Mouse (Mus musculus): ENCODE measurements around the gene Vps13a. TPM values are rescaled to one million over a fixed set of nuclear protein-coding genes. Genes with fewer than 3 reads are reported as not detected.

Gene Vps13a
- polyA plus RNA-seq, 1 experiment from 2014 or later: 8.7 TPM

DNA sequence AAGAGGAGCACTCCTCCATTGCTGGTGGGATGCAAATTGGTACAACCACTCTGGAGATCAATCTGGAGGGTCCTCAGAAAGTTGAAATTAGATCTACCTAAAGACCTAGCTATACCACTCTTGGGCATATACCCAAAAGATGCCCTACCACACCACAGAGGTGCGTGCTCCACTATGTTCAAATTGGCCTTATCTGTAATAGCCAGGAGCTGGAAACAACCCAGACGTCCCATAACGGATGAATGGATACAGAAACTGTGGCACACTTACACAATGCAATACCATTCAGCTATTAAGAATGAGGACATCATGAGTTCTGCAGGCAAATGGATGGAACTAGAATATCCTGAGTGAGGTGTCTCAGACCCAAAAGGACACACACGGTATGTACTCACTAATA is 43.9 kb downstream of the Vps13a start:
- H3K4me1 ChIP-seq (ENCODE audit: control insufficient read depth, insufficient read depth, low read length): no peaks in the 10 kb centered on the region
- no peak overlapping the region for H3K4me2 ChIP-seq (ENCODE audit: low read length)
- no peaks in the 10 kb centered on the region for H3K27me3 ChIP-seq (ENCODE audit: control insufficient read depth, insufficient read depth, low read depth, low read length)
- H3K9me3 ChIP-seq (replicated peaks; ENCODE audit: control insufficient read depth, low read length, poor library complexity, severe bottlenecking): no peaks in the 10 kb centered on the region
- no peak overlapping the region for H3K27ac ChIP-seq (ENCODE audit: low read length)
- H3K9ac ChIP-seq (ENCODE audit: low read depth, low read length): no peak overlapping the region
- no peak overlapping the region for H3K4me3 ChIP-seq (ENCODE audit: low read depth, low read length)
- WGBS: 94% methylated on average over 4 of the region's 4 CpGs
- no peak for ATAC-seq
- peaks cover 2% of the 10 kb centered on the region; the same call in 1 of the 2 replicates for H3K36me3 ChIP-seq (ENCODE audit: control insufficient read depth, insufficient read depth, low read length)

DNA sequence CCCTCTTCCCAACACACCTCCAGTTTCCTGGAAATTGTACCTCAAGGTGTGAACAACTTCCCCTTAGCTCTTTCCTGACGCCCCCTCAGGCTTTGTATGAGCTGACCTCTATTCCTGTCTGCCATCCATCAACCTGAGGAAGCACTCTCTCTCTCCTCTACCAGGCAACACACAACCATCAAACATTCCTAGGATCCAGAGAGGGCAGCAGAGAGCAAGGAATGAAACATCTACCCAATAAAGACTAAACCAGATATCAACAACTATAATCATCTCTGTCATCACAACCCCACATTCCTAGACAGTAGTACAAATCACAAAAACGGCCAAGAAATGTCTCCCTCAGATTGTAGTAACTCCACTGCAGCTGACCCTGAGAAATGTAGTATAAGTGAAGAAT is 52.0 kb downstream of the Vps13a start:
- H3K27me3 ChIP-seq (ENCODE audit: control insufficient read depth, insufficient read depth, low read depth, low read length): no peaks in the 10 kb centered on the region
- H3K27ac ChIP-seq (ENCODE audit: low read length): no peak overlapping the region
- no peaks in the 10 kb centered on the region for H3K4me1 ChIP-seq (ENCODE audit: control insufficient read depth, insufficient read depth, low read length)
- H3K4me3 ChIP-seq (ENCODE audit: low read depth, low read length): no peak overlapping the region
- no peak overlapping the region for H3K4me2 ChIP-seq (ENCODE audit: low read length)
- no peak overlapping the region for H3K9ac ChIP-seq (ENCODE audit: low read depth, low read length)
- H3K36me3 ChIP-seq (ENCODE audit: control insufficient read depth, insufficient read depth, low read length): peaks cover 3% of the 10 kb centered on the region; the same call in 1 of the 2 replicates
- no peak for ATAC-seq
- no peaks in the 10 kb centered on the region for H3K9me3 ChIP-seq (replicated peaks; ENCODE audit: control insufficient read depth, low read length, poor library complexity, severe bottlenecking)
- 78% methylated on average over 2 of the region's 2 CpGs for WGBS

DNA sequence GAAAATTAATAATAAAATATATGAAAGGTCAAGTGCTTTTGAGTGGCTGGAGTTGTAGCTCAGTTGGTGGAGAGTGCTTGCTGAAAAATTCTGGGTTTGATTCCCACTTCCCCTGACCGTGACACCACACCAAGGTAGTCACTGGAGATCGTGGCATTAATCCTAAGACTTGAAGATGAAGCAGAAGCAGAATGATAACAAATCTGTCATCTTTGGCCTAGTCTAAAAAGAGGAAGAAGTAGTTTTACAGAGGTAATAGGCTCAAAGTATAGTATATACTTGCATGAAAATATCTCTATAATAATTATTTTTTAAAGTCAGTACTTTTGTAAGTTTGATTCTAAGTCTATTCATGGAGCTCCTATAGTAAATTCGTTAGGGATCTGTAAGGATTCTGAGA is 65.5 kb downstream of the Vps13a start:
- Histone ChIP-seq H3K36me3 (ENCODE audit: control insufficient read depth, insufficient read depth, low read length) (0 out of 2 replicates have a peak, but pooled peaks cover 2% of the 10 kb centered on the region), H3K27me3 (ENCODE audit: control insufficient read depth, insufficient read depth, low read depth, low read length) (no peaks in the 10 kb centered on the region), H3K4me1 (ENCODE audit: control insufficient read depth, insufficient read depth, low read length) (no peaks in the 10 kb centered on the region), H3K27ac (ENCODE audit: low read length) (no peak overlapping the region), H3K4me3 (ENCODE audit: low read depth, low read length) (no peak overlapping the region), H3K4me2 (ENCODE audit: low read length) (no peak overlapping the region), H3K9me3 (replicated peaks; ENCODE audit: control insufficient read depth, low read length, poor library complexity, severe bottlenecking) (no peaks in the 10 kb centered on the region), H3K9ac (ENCODE audit: low read depth, low read length) (no peak overlapping the region)
- no peak for ATAC-seq
- WGBS: 95% methylated on average over 3 of the region's 3 CpGs

DNA sequence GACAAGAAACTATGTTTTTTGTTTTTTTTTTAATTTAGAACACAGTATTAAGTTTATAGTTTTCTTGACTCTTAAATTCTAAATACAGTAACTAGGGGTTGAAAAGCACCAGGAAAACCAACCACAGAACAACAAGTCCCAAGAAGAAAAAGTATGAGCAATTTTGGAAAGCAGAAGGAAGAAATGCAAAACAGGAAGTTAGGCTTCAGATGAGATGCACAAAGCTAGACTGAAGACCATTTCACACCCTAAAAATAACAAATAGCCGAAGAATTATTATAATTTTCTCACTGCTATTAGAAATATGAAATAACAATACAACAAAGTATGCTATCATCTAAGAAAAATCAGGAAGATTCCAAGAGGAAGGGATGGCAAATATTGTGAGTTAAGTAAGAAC is 78.9 kb downstream of the Vps13a start:
- H3K9ac ChIP-seq (ENCODE audit: low read depth, low read length): no peak overlapping the region
- no peaks in the 10 kb centered on the region for H3K36me3 ChIP-seq (ENCODE audit: control insufficient read depth, insufficient read depth, low read length)
- H3K4me3 ChIP-seq (ENCODE audit: low read depth, low read length): no peak overlapping the region
- WGBS: 86% methylated on average over 1 of the region's 1 CpGs
- no peaks in the 10 kb centered on the region for H3K9me3 ChIP-seq (replicated peaks; ENCODE audit: control insufficient read depth, low read length, poor library complexity, severe bottlenecking)
- no peak overlapping the region for H3K27ac ChIP-seq (ENCODE audit: low read length)
- H3K4me1 ChIP-seq (ENCODE audit: control insufficient read depth, insufficient read depth, low read length): no peaks in the 10 kb centered on the region
- H3K4me2 ChIP-seq (ENCODE audit: low read length): no peak overlapping the region
- H3K27me3 ChIP-seq (ENCODE audit: control insufficient read depth, insufficient read depth, low read depth, low read length): no peaks in the 10 kb centered on the region
- no peak for ATAC-seq

DNA sequence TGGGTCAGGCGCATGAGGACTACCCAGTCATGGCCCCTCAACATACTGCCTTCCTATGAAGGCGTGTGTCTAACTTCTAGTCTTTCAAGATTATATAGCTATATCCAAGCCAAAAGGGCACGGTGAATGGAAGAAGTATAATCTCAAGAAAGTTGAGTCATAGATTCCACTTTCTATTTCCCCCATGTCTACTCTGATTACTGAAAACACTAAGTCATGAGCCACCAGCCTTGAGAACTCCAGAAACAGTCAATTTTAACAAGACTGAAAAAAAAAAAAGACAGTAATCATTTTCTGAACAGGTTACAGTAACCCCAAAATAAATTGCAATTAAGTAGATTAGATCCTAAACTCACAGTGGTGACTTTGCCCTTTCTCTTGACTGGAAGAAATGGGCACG is 95.8 kb downstream of the Vps13a start:
- H3K36me3 ChIP-seq (ENCODE audit: control insufficient read depth, insufficient read depth, low read length): no peaks in the 10 kb centered on the region
- no peak overlapping the region for H3K4me2 ChIP-seq (ENCODE audit: low read length)
- no peak overlapping the region for H3K9ac ChIP-seq (ENCODE audit: low read depth, low read length)
- no peak overlapping the region for H3K4me3 ChIP-seq (ENCODE audit: low read depth, low read length)
- no peaks in the 10 kb centered on the region for H3K27me3 ChIP-seq (ENCODE audit: control insufficient read depth, insufficient read depth, low read depth, low read length)
- no peak for ATAC-seq
- no peaks in the 10 kb centered on the region for H3K9me3 ChIP-seq (replicated peaks; ENCODE audit: control insufficient read depth, low read length, poor library complexity, severe bottlenecking)
- WGBS: over 99% methylated on average over 4 of the region's 4 CpGs
- H3K27ac ChIP-seq (ENCODE audit: low read length): no peak overlapping the region
- H3K4me1 ChIP-seq (ENCODE audit: control insufficient read depth, insufficient read depth, low read length): no peaks in the 10 kb centered on the region

DNA sequence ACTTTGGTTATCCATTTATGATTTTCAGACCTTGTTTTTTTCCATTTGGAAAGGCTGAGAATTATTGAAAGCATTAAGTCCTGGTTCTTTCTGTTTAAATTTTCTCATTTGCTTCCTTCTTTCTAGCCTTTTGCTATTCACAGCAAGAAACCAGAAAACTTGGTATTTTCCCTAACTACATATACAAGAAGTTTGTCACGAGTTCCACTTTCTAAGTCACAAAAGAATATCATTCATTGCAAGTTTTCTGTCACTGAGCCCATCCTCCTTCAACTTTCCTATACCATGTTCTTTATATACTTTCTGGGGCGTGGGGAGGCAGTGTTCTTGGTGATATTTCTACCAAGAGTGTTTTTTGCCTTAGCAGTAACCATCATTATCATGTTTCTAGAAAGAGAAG is 96.5 kb downstream of the Vps13a start:
- Histone ChIP-seq H3K4me3 (ENCODE audit: low read depth, low read length) (no peak overlapping the region), H3K36me3 (ENCODE audit: control insufficient read depth, insufficient read depth, low read length) (no peaks in the 10 kb centered on the region), H3K9ac (ENCODE audit: low read depth, low read length) (no peak overlapping the region), H3K4me2 (ENCODE audit: low read length) (no peak overlapping the region), H3K9me3 (replicated peaks; ENCODE audit: control insufficient read depth, low read length, poor library complexity, severe bottlenecking) (no peaks in the 10 kb centered on the region), H3K27me3 (ENCODE audit: control insufficient read depth, insufficient read depth, low read depth, low read length) (no peaks in the 10 kb centered on the region), H3K4me1 (ENCODE audit: control insufficient read depth, insufficient read depth, low read length) (no peaks in the 10 kb centered on the region), H3K27ac (ENCODE audit: low read length) (no peak overlapping the region)
- ATAC-seq: no peak
- WGBS: 83% methylated on average over 2 of the region's 2 CpGs

DNA sequence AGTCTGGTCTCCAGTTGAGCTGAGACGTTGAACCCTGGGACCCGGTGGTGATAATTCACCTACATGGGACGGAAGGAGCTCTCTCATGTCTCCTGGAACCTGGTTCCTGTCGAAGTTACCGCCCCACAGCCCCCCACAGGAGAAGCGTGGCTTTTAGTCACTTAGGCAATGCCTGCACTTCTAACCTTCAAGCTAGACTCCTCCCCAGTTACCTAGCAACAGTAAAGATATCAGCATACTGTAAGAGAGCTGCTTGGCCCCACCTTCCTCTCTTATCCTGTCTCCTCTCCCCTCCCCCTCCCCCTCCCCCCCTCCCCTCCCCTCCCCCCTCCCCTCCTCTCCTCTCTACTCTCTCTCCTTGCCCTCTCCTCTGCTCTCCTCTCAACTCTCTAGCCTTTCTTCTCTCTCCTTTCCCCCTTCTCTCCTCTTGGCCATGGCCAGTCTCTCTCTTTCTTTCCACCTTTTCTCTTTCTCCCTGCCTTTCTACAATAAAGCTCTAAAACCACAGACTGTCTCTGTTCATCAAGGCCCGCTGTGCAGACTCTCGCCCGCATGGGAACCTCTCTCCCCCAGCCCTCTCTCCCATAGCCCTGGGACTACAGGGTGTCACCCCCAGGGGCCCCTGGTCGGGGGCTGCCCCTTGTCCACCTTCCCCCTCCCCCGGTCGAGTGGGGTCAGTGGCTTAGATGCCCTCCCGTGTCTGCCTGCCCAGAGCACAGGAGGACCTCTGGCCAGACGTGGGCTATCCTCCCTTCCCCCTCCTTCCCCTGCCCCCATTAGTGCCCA is 154.9 kb downstream of the Vps13a start:
- 36% methylated on average over 14 of the region's 14 CpGs for WGBS
- H3K9ac ChIP-seq (ENCODE audit: low read depth, low read length): no peak overlapping the region
- H3K9me3 ChIP-seq (replicated peaks; ENCODE audit: control insufficient read depth, low read length, poor library complexity, severe bottlenecking): no peaks in the 10 kb centered on the region
- no peaks in the 10 kb centered on the region for H3K27me3 ChIP-seq (ENCODE audit: control insufficient read depth, insufficient read depth, low read depth, low read length)
- H3K4me1 ChIP-seq (ENCODE audit: control insufficient read depth, insufficient read depth, low read length): no peaks in the 10 kb centered on the region
- no peak overlapping the region for H3K4me3 ChIP-seq (ENCODE audit: low read depth, low read length)
- H3K36me3 ChIP-seq (ENCODE audit: control insufficient read depth, insufficient read depth, low read length): no peaks in the 10 kb centered on the region
- no peak overlapping the region for H3K27ac ChIP-seq (ENCODE audit: low read length)
- no peak for ATAC-seq
- H3K4me2 ChIP-seq (ENCODE audit: low read length): no peak overlapping the region

DNA sequence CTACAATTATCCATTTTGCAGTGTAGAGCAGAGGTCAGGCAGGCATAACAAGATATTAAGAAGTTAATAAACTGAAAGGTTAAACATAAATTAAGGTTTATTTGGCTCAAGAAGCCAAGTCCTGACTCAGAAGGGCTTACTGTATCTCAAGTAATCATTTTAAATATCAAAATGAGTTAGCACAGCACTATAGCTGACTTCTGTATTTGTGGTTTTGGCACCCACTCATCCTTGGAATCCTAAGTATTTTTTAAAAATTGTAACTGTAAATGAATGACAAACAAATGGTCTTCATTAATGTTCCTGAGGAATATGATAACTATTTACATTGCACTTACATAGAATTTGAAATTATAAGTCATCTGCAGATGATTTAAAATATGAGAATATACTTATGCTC is 155.7 kb downstream of the Vps13a start:
- no peak for ATAC-seq
- no peaks in the 10 kb centered on the region for H3K4me1 ChIP-seq (ENCODE audit: control insufficient read depth, insufficient read depth, low read length)
- H3K4me2 ChIP-seq (ENCODE audit: low read length): no peak overlapping the region
- H3K4me3 ChIP-seq (ENCODE audit: low read depth, low read length): no peak overlapping the region
- no peaks in the 10 kb centered on the region for H3K9me3 ChIP-seq (replicated peaks; ENCODE audit: control insufficient read depth, low read length, poor library complexity, severe bottlenecking)
- H3K27me3 ChIP-seq (ENCODE audit: control insufficient read depth, insufficient read depth, low read depth, low read length): no peaks in the 10 kb centered on the region
- no peak overlapping the region for H3K9ac ChIP-seq (ENCODE audit: low read depth, low read length)
- H3K36me3 ChIP-seq (ENCODE audit: control insufficient read depth, insufficient read depth, low read length): no peaks in the 10 kb centered on the region
- no peak overlapping the region for H3K27ac ChIP-seq (ENCODE audit: low read length)

DNA sequence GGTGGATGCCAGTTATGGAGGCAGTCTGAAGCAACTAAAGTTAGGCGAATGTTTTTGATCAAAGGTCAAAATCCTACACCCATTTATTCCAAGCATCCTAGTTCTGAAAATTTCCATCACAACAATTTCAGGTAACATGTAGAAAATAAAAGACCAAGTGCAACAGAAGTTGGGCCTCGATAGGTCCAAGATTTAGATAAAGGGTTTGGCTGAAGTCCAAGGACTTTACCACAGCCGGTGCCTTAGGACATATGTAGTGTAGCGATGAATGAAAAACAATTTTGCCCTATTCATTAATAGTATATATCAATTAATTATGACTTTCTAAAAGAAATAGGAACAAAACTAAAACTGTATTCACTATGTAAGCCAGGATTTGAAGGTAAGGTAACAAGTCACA is 157.6 kb downstream of the Vps13a start:
- Histone ChIP-seq H3K4me1 (ENCODE audit: control insufficient read depth, insufficient read depth, low read length) (no peaks in the 10 kb centered on the region), H3K27me3 (ENCODE audit: control insufficient read depth, insufficient read depth, low read depth, low read length) (no peaks in the 10 kb centered on the region), H3K9me3 (replicated peaks; ENCODE audit: control insufficient read depth, low read length, poor library complexity, severe bottlenecking) (no peaks in the 10 kb centered on the region), H3K27ac (ENCODE audit: low read length) (no peak overlapping the region), H3K36me3 (ENCODE audit: control insufficient read depth, insufficient read depth, low read length) (no peaks in the 10 kb centered on the region), H3K4me2 (ENCODE audit: low read length) (no peak overlapping the region), H3K9ac (ENCODE audit: low read depth, low read length) (no peak overlapping the region), H3K4me3 (ENCODE audit: low read depth, low read length) (no peak overlapping the region)
- WGBS: 91% methylated on average over 4 of the region's 4 CpGs
- no peak for ATAC-seq
